ENCODE assay signal across 15 mouse cellular contexts in the genomic region with DNA sequence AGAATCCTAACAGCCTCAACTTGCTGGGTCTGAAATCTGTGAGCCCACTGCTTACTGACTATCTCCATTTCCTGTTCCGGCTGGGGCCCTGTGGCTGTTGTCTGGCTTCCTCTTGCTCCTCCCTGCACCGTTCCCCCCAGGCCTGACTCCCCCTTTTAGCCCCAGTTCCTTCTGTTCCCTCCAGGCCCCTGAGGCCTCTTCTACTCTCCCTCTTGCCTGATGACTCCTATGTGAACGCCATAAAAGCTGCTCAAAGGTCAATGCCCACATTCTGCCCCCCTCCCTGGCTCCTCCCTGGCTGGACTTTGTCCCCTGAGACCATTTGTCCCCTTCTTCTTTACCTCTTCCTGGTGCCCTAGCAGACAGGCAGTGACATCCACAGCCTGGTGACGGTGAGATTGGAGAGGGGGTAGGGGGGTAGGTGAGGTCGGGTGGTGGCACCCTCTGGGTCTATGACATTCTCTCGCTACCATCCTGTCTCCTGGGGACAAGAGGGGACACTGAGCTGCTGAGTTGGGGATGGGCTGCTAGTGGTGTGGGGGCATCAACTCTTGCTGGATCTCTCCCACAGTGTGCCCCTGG. TPM values are rescaled to one million over a fixed set of nuclear protein-coding genes. Genes with fewer than 3 reads are reported as not detected.
DNase-seq lines count a peak whose midpoint lies in the region; ATAC-seq lines count a peak whose summit lies in the region.
"Had no signal": no experiment of that assay in that cellular context is flagged by ENCODE, and none has a peak within 500 bp of the region (broad histone marks: within the 10 kb centered on the region; RNA-seq: fewer than 3 reads in every experiment).

No protein-coding gene starts in this region.

- peak; percentile 84 for ATAC-seq in intestine, embryonic 14.5 days (replicated peaks; ENCODE audit: low FRiP score, low TSS enrichment, low read depth)
- ATAC-seq in kidney, embryonic 16.5 days (ENCODE audit: low FRiP score, low TSS enrichment): peak; percentile 57
- ATAC-seq in megakaryocyte, adult 5-6 weeks (ENCODE audit: poor library complexity, severe bottlenecking): 0 out of 2 replicates have a peak, but pooled peaks have one; percentile 35
- ATAC-seq in inflammation-experienced regulatory T-cells, adult 6 months: no peak

- H3K4me3 ChIP-seq in intestine, embryonic 14.5 days (ENCODE audit: low read depth, low read length): peak overlapping the region; percentile 19
- 0 out of 2 replicates have a peak overlapping the region, but pooled peaks have one; percentile 1 for H3K4me3 ChIP-seq in kidney, embryonic 16.5 days (ENCODE audit: low read length)
- H3K4me3 ChIP-seq: forebrain, embryonic 10.5 days had no signal

- H3K36me3 ChIP-seq in intestine, embryonic 14.5 days (ENCODE audit: control insufficient read depth, insufficient read depth, low read length): no peaks in the 10 kb centered on the region
- H3K36me3 ChIP-seq in kidney, embryonic 16.5 days (ENCODE audit: insufficient read depth, low read length): no peaks in the 10 kb centered on the region
- H3K36me3 ChIP-seq: forebrain, embryonic 10.5 days had no signal

- H3K4me2 ChIP-seq in intestine, embryonic 14.5 days (ENCODE audit: low read length): peak overlapping the region; percentile 35
- peak overlapping the region; percentile 19 for H3K4me2 ChIP-seq in kidney, embryonic 16.5 days (replicated peaks; ENCODE audit: low read depth, low read length)
- H3K4me2 ChIP-seq: heart, embryonic 11.5 days; hindbrain, embryonic 14.5 days had no signal

- WGBS in intestine, embryonic 14.5 days: 44% methylated on average over 6 of the region's 6 CpGs
- WGBS in kidney, embryonic 16.5 days: 39% methylated on average over 6 of the region's 6 CpGs

- DNase-seq in 416B (ENCODE audit: low read depth): peak; percentile 26
- peak; percentile 74 for DNase-seq in intestine, embryonic 14.5 days (ENCODE audit: low spot score)
- no peak for DNase-seq in adrenal gland, postnatal 4 days (ENCODE audit: low spot score in 2 of 2)
- no peak for DNase-seq in retina, embryonic 14.5 days (ENCODE audit: low spot score)
- DNase-seq: cerebellum, postnatal 10 days; layer of hippocampus, adult 9-11 months; lung, adult 2 months had no signal

- no peaks in the 10 kb centered on the region for H3K9me3 ChIP-seq in intestine, embryonic 14.5 days (ENCODE audit: control insufficient read depth, low read length)
- H3K9me3 ChIP-seq in kidney, embryonic 16.5 days (ENCODE audit: low read length): no peaks in the 10 kb centered on the region
- H3K9me3 ChIP-seq: forebrain, embryonic 10.5 days had no signal

- H3K27ac ChIP-seq in intestine, embryonic 14.5 days (ENCODE audit: low read depth): peak overlapping the region; percentile 71
- H3K27ac ChIP-seq in kidney, embryonic 16.5 days (ENCODE audit: low read length): no peak overlapping the region
- H3K27ac ChIP-seq: forebrain, embryonic 10.5 days; hindbrain, embryonic 14.5 days had no signal

- H3K27me3 ChIP-seq in intestine, embryonic 14.5 days (replicated peaks; ENCODE audit: control insufficient read depth, insufficient read depth, low read length): no peaks in the 10 kb centered on the region
- H3K27me3 ChIP-seq in kidney, embryonic 16.5 days (ENCODE audit: insufficient read depth, low read length): no peaks in the 10 kb centered on the region

- H3K9ac ChIP-seq in intestine, embryonic 14.5 days (ENCODE audit: low read length): no peak overlapping the region
- 0 out of 2 replicates have a peak overlapping the region, but pooled peaks have one; percentile 7 for H3K9ac ChIP-seq in kidney, embryonic 16.5 days (replicated peaks; ENCODE audit: low read length)
- H3K9ac ChIP-seq: hindbrain, embryonic 14.5 days had no signal

- no peaks in the 10 kb centered on the region for H3K4me1 ChIP-seq in intestine, embryonic 14.5 days (replicated peaks; ENCODE audit: control insufficient read depth, insufficient read depth, low read length)
- H3K4me1 ChIP-seq in kidney, embryonic 16.5 days (ENCODE audit: insufficient read depth, low read length): peaks cover 3% of the 10 kb centered on the region; the same call in 1 of the 2 replicates

RNA-seq across cellular contexts. Expression of a gene that starts 19.1 kb away (rescaled TPM):
- polyA plus RNA-seq in intestine, embryonic 14.5 days (2014; fragmentation: Nextera tagmentation; extraction: Ambion mirVana): 32.9 and 44.8 TPM in 2 replicates
- 12.6 and 14.2 TPM in 2 replicates for polyA plus RNA-seq in kidney, embryonic 16.5 days (2015; fragmentation: Nextera tagmentation; extraction: Ambion mirVana)
- 0.51 TPM in 1 of 2 replicates, not detected in the other for total RNA-seq in megakaryocyte, adult 5-6 weeks (2015)
- total RNA-seq in megakaryocyte, adult 5-6 weeks (2017): 0.04 and 0.33 TPM in 2 replicates
- total RNA-seq in adrenal gland, postnatal 4 days (2021): 1 to 10 TPM; 1.1 to 6.8 TPM
- polyA plus RNA-seq in inflammation-experienced regulatory T-cells, adult 6 months (2017; shearing (Covaris generic)): not detected
- polyA plus RNA-seq: hindbrain, embryonic 14.5 days had no signal

RNA-seq across cellular contexts. Expression of a gene that starts 22.5 kb away (rescaled TPM):
- polyA plus RNA-seq in intestine, embryonic 14.5 days (2014; fragmentation: Nextera tagmentation; extraction: Ambion mirVana): 1.1 and 2.5 TPM in 2 replicates
- 4.7 and 5.0 TPM in 2 replicates for polyA plus RNA-seq in kidney, embryonic 16.5 days (2015; fragmentation: Nextera tagmentation; extraction: Ambion mirVana)
- total RNA-seq in megakaryocyte, adult 5-6 weeks (2015): 37.5 and 48.1 TPM in 2 replicates
- total RNA-seq in megakaryocyte, adult 5-6 weeks (2017): 40.4 and 42.5 TPM in 2 replicates
- 1 to 10 TPM; 2.1 to 2.3 TPM for total RNA-seq in adrenal gland, postnatal 4 days (2021)
- polyA plus RNA-seq in inflammation-experienced regulatory T-cells, adult 6 months (2017; shearing (Covaris generic)): 1 to 10 TPM in 2 of 3 experiments, under 1 TPM in 1; 0.40 to 1.4 (median 1.1) TPM
- polyA plus RNA-seq: testis, adult 2 months had no signal

RNA-seq across cellular contexts. Expression of a gene that starts 34.6 kb away (rescaled TPM):
- polyA plus RNA-seq in intestine, embryonic 14.5 days (2014; fragmentation: Nextera tagmentation; extraction: Ambion mirVana): 16.9 and 24.5 TPM in 2 replicates
- 11.8 and 12.8 TPM in 2 replicates for polyA plus RNA-seq in kidney, embryonic 16.5 days (2015; fragmentation: Nextera tagmentation; extraction: Ambion mirVana)
- 2.7 and 4.9 TPM in 2 replicates for total RNA-seq in megakaryocyte, adult 5-6 weeks (2015)
- total RNA-seq in megakaryocyte, adult 5-6 weeks (2017): 0.73 TPM in 1 of 2 replicates, not detected in the other
- 1 to 10 TPM in 1 of 2 experiments, not detected in 1; 1.8 TPM for total RNA-seq in adrenal gland, postnatal 4 days (2021)
- polyA plus RNA-seq in inflammation-experienced regulatory T-cells, adult 6 months (2017; shearing (Covaris generic)): 1 to 10 TPM; 2.7 to 5.1 (median 4.3) TPM
- total RNA-seq: left cerebral cortex, postnatal 25 days had no signal
- polyA plus RNA-seq: hindbrain, embryonic 14.5 days had no signal

RNA-seq across cellular contexts. Expression of a gene that starts 53.4 kb away (rescaled TPM):
- polyA plus RNA-seq in intestine, embryonic 14.5 days (2014; fragmentation: Nextera tagmentation; extraction: Ambion mirVana): 46.3 and 59.2 TPM in 2 replicates
- polyA plus RNA-seq in kidney, embryonic 16.5 days (2015; fragmentation: Nextera tagmentation; extraction: Ambion mirVana): 58.3 and 64.5 TPM in 2 replicates
- 3.4 and 5.0 TPM in 2 replicates for total RNA-seq in megakaryocyte, adult 5-6 weeks (2015)
- total RNA-seq in megakaryocyte, adult 5-6 weeks (2017): 5.2 and 6.0 TPM in 2 replicates
- total RNA-seq in adrenal gland, postnatal 4 days (2021): 10 to 100 TPM; 15.8 to 25.6 TPM
- polyA plus RNA-seq in inflammation-experienced regulatory T-cells, adult 6 months (2017; shearing (Covaris generic)): 1 to 10 TPM; 7.0 to 9.7 (median 9.6) TPM

RNA-seq across cellular contexts. Expression of a gene that starts 55.8 kb away (rescaled TPM):
- 37.3 and 38.6 TPM in 2 replicates for polyA plus RNA-seq in intestine, embryonic 14.5 days (2014; fragmentation: Nextera tagmentation; extraction: Ambion mirVana)
- 35.9 and 38.9 TPM in 2 replicates for polyA plus RNA-seq in kidney, embryonic 16.5 days (2015; fragmentation: Nextera tagmentation; extraction: Ambion mirVana)
- total RNA-seq in megakaryocyte, adult 5-6 weeks (2015): 18.6 and 22.6 TPM in 2 replicates
- total RNA-seq in megakaryocyte, adult 5-6 weeks (2017): 158 and 190 TPM in 2 replicates
- total RNA-seq in adrenal gland, postnatal 4 days (2021): 10 to 100 TPM; 44.9 to 51.5 TPM
- 10 to 100 TPM; 35.6 to 55.2 (median 39.2) TPM for polyA plus RNA-seq in inflammation-experienced regulatory T-cells, adult 6 months (2017; shearing (Covaris generic))

Comparison
In these comparisons a context has a peak if more than half of its experiments do, and no peak if none do; other contexts are left out.
1. DNase-seq: peak in 416B (single experiment) and intestine, embryonic 14.5 days (single experiment); none in adrenal gland, postnatal 4 days (0 of 2) and retina, embryonic 14.5 days (single experiment).
2. RNA of a gene that starts 19.1 kb away (polyA plus RNA-seq): 32.9 to 44.8 TPM in intestine, embryonic 14.5 days and 12.6 to 14.2 TPM in kidney, embryonic 16.5 days; not detected in inflammation-experienced regulatory T-cells, adult 6 months; every median in the first group is over 10 times any median in the second.